Mouse (Mus musculus): ENCODE data around the gene Gpi1. TPM values are rescaled to one million over a fixed set of nuclear protein-coding genes. Genes with fewer than 3 reads are reported as not detected.

Gpi1 gene
- polyA plus RNA-seq (2011; ENCODE audit: insufficient read depth, insufficient read length, low read depth, missing spikeins), result 655 and 670 TPM in 2 replicates

GRCm38 (mm10) chr7:34230116-34230515 lies at the start of gene Gpi1:
Gpi1 (minus strand) TSS chr7:34230336.
- peaks cover 2% of the 10 kb centered on the region for H3K4me1 ChIP-seq (ENCODE audit: control insufficient read depth, insufficient read depth, low read length)
- TF ChIP-seq EP300 (IDR thresholded peaks at IDR 0.05; ENCODE audit: insufficient read depth, low read depth, low read length) (peak; percentile 71; the same call in 1 of the 2 replicates), POLR2A (IDR thresholded peaks at IDR 0.05; ENCODE audit: insufficient read depth, low read length) (peak; percentile 98), CTCF (IDR thresholded peaks at IDR 0.05; ENCODE audit: low read depth, low read length) (peak; percentile 15)
- H3K9ac ChIP-seq (ENCODE audit: low read depth, poor library complexity, severe bottlenecking), result peak within 1 kb of the TSS; percentile 92
- H3K4me3 ChIP-seq (ENCODE audit: low read depth, low read length), result peak within 1 kb of the TSS; percentile 86
- H3K27ac ChIP-seq (ENCODE audit: insufficient read depth, low read length), result no peak within 1 kb of the TSS
- H3K27me3 ChIP-seq (ENCODE audit: control insufficient read depth, insufficient read depth, low read length, poor library complexity, severe bottlenecking), result no peaks in the 10 kb centered on the region
- peaks cover 28% of the 10 kb centered on the region for H3K36me3 ChIP-seq (ENCODE audit: control insufficient read depth, insufficient read depth, low read length, poor library complexity, severe bottlenecking)
- no peaks in the 10 kb centered on the region for H3K9me3 ChIP-seq (replicated peaks; ENCODE audit: control insufficient read depth, insufficient read depth, low read length, poor library complexity, severe bottlenecking)

GRCm38 (mm10) chr7:34277656-34278055 lies 47.5 kb upstream of the Gpi1 start:
- Histone ChIP-seq H3K9me3 (replicated peaks; ENCODE audit: control insufficient read depth, insufficient read depth, low read length, poor library complexity, severe bottlenecking) (no peaks in the 10 kb centered on the region), H3K4me3 (ENCODE audit: low read depth, low read length) (no peak overlapping the region), H3K9ac (ENCODE audit: low read depth, poor library complexity, severe bottlenecking) (no peak overlapping the region), H3K4me1 (ENCODE audit: control insufficient read depth, insufficient read depth, low read length) (no peaks in the 10 kb centered on the region), H3K27me3 (ENCODE audit: control insufficient read depth, insufficient read depth, low read length, poor library complexity, severe bottlenecking) (no peaks in the 10 kb centered on the region), H3K27ac (ENCODE audit: insufficient read depth, low read length) (no peak overlapping the region), H3K36me3 (ENCODE audit: control insufficient read depth, insufficient read depth, low read length, poor library complexity, severe bottlenecking) (no peaks in the 10 kb centered on the region)
- no peak for TF ChIP-seq EP300 (IDR thresholded peaks at IDR 0.05; ENCODE audit: insufficient read depth, low read depth, low read length)
- TF ChIP-seq POLR2A (IDR thresholded peaks at IDR 0.05; ENCODE audit: insufficient read depth, low read length), result no peak
- TF ChIP-seq CTCF (IDR thresholded peaks at IDR 0.05; ENCODE audit: low read depth, low read length), result no peak

GRCm38 (mm10) chr7:34276066-34276465 lies 45.9 kb upstream of the Gpi1 start:
- no peak for TF ChIP-seq POLR2A (IDR thresholded peaks at IDR 0.05; ENCODE audit: insufficient read depth, low read length)

GRCm38 (mm10) chr7:34272465-34272864 lies 42.3 kb upstream of the Gpi1 start:
- Histone ChIP-seq H3K9me3 (replicated peaks; ENCODE audit: control insufficient read depth, insufficient read depth, low read length, poor library complexity, severe bottlenecking) (no peaks in the 10 kb centered on the region), H3K36me3 (ENCODE audit: control insufficient read depth, insufficient read depth, low read length, poor library complexity, severe bottlenecking) (no peaks in the 10 kb centered on the region; the same call in 1 of the 2 replicates), H3K9ac (ENCODE audit: low read depth, poor library complexity, severe bottlenecking) (no peak overlapping the region), H3K27me3 (ENCODE audit: control insufficient read depth, insufficient read depth, low read length, poor library complexity, severe bottlenecking) (no peaks in the 10 kb centered on the region), H3K4me1 (ENCODE audit: control insufficient read depth, insufficient read depth, low read length) (peaks cover 2% of the 10 kb centered on the region), H3K4me3 (ENCODE audit: low read depth, low read length) (no peak overlapping the region), H3K27ac (ENCODE audit: insufficient read depth, low read length) (0 out of 2 replicates have a peak overlapping the region, but pooled peaks have one; percentile 37)
- TF ChIP-seq EP300 (IDR thresholded peaks at IDR 0.05; ENCODE audit: insufficient read depth, low read depth, low read length), result no peak
- TF ChIP-seq POLR2A (IDR thresholded peaks at IDR 0.05; ENCODE audit: insufficient read depth, low read length), result no peak
- no peak for TF ChIP-seq CTCF (IDR thresholded peaks at IDR 0.05; ENCODE audit: low read depth, low read length)

More at GRCm38 (mm10) chr7:34276066-34276465, 45.9 kb upstream of the Gpi1 start:
- Histone ChIP-seq H3K4me3 (ENCODE audit: low read depth, low read length) (no peak overlapping the region), H3K4me1 (ENCODE audit: control insufficient read depth, insufficient read depth, low read length) (peaks cover under 1% of the 10 kb centered on the region), H3K36me3 (ENCODE audit: control insufficient read depth, insufficient read depth, low read length, poor library complexity, severe bottlenecking) (no peaks in the 10 kb centered on the region), H3K27ac (ENCODE audit: insufficient read depth, low read length) (no peak overlapping the region), H3K9me3 (replicated peaks; ENCODE audit: control insufficient read depth, insufficient read depth, low read length, poor library complexity, severe bottlenecking) (no peaks in the 10 kb centered on the region), H3K27me3 (ENCODE audit: control insufficient read depth, insufficient read depth, low read length, poor library complexity, severe bottlenecking) (no peaks in the 10 kb centered on the region), H3K9ac (ENCODE audit: low read depth, poor library complexity, severe bottlenecking) (no peak overlapping the region)

- no peaks in the 10 kb centered on the region for H3K27me3 ChIP-seq (ENCODE audit: control insufficient read depth, insufficient read depth, low read length, poor library complexity, severe bottlenecking)
- H3K9me3 ChIP-seq (replicated peaks; ENCODE audit: control insufficient read depth, insufficient read depth, low read length, poor library complexity, severe bottlenecking), result no peaks in the 10 kb centered on the region
- H3K4me1 ChIP-seq (ENCODE audit: control insufficient read depth, insufficient read depth, low read length), result peaks cover 3% of the 10 kb centered on the region
- peak overlapping the region; percentile 19; the same call in 1 of the 2 replicates for H3K27ac ChIP-seq (ENCODE audit: insufficient read depth, low read length)
- no peak for TF ChIP-seq EP300 (IDR thresholded peaks at IDR 0.05; ENCODE audit: insufficient read depth, low read depth, low read length)
- no peak for TF ChIP-seq POLR2A (IDR thresholded peaks at IDR 0.05; ENCODE audit: insufficient read depth, low read length)
- no peak for TF ChIP-seq CTCF (IDR thresholded peaks at IDR 0.05; ENCODE audit: low read depth, low read length)
- no peak overlapping the region for H3K9ac ChIP-seq (ENCODE audit: low read depth, poor library complexity, severe bottlenecking)
- H3K36me3 ChIP-seq (ENCODE audit: control insufficient read depth, insufficient read depth, low read length, poor library complexity, severe bottlenecking), result no peaks in the 10 kb centered on the region; the same call in 1 of the 2 replicates
- H3K4me3 ChIP-seq (ENCODE audit: low read depth, low read length), result no peak overlapping the region
These were observed 38.3 kb upstream of the Gpi1 start for GRCm38 (mm10) chr7:34268463-34268862.

GRCm38 (mm10) chr7:34266421-34266820 lies 36.3 kb upstream of the Gpi1 start:
- Histone ChIP-seq H3K4me3 (ENCODE audit: low read depth, low read length) (no peak overlapping the region), H3K4me1 (ENCODE audit: control insufficient read depth, insufficient read depth, low read length) (peaks cover 3% of the 10 kb centered on the region), H3K27me3 (ENCODE audit: control insufficient read depth, insufficient read depth, low read length, poor library complexity, severe bottlenecking) (no peaks in the 10 kb centered on the region), H3K9ac (ENCODE audit: low read depth, poor library complexity, severe bottlenecking) (no peak overlapping the region), H3K36me3 (ENCODE audit: control insufficient read depth, insufficient read depth, low read length, poor library complexity, severe bottlenecking) (peaks cover 4% of the 10 kb centered on the region; the same call in 1 of the 2 replicates), H3K9me3 (replicated peaks; ENCODE audit: control insufficient read depth, insufficient read depth, low read length, poor library complexity, severe bottlenecking) (no peaks in the 10 kb centered on the region), H3K27ac (ENCODE audit: insufficient read depth, low read length) (no peak overlapping the region)
- no peak for TF ChIP-seq POLR2A (IDR thresholded peaks at IDR 0.05; ENCODE audit: insufficient read depth, low read length)
- no peak for TF ChIP-seq CTCF (IDR thresholded peaks at IDR 0.05; ENCODE audit: low read depth, low read length)
- TF ChIP-seq EP300 (IDR thresholded peaks at IDR 0.05; ENCODE audit: insufficient read depth, low read depth, low read length), result no peak

Data from ES-Bruce4 (cell line).